Mouse (Mus musculus) common myeloid progenitor, adult 5-6 weeks (primary cell): Measurements from ENCODE around the gene Erap1. TPM values are rescaled to one million over a fixed set of nuclear protein-coding genes. Genes with fewer than 3 reads are reported as not detected.

ENCODE experiments used
- total RNA-seq: library from RNA; stranded (forward); fragments of 200-1000, 187-1606 nt; gene quantifications from 2 replicates; pipeline ENCODE4 v1.2.3, GENCODE M21; 2017

The Erap1 gene
- total RNA-seq, 1 experiment from 2014 or later, result 145 TPM

Other genes starting within 250 kb of the Erap1 start
- 7.1 and 13.7 TPM in 2 replicates for gene Zfp72, start 248.7 kb upstream of the Erap1 start, total RNA-seq
- 11.9 and 18.5 TPM in 2 replicates for gene Ftl1-ps1, start 239.9 kb upstream of the Erap1 start, total RNA-seq
- 8.6 and 19.7 TPM in 2 replicates for gene Zfp825, start 145.6 kb upstream of the Erap1 start, total RNA-seq
- 64.1 and 75.8 TPM in 2 replicates for gene Cast, start 169.2 kb downstream of the Erap1 start, total RNA-seq